Mouse (Mus musculus) spleen, adult 2 months (tissue): ENCODE measurements around the gene Bbip1. TPM values are rescaled to one million over a fixed set of nuclear protein-coding genes. Genes with fewer than 3 reads are reported as not detected.
A peak's percentile ranks its signal among the peaks of the same experiment; 100 is the strongest.

Source experiments
- DNase-seq, 2 experiments: peaks; one replicate each; pipeline versions ENCODE4 v3.0.0 to v3.0.0-alpha.2; 2012 to 2021; ENCODE audit warnings: low spot score in 2 of 2, low read depth in 1 of 2
- H3K27ac ChIP-seq: fragments of 200-500 bp; 2 replicates; pipeline ENCODE4 v1.5.1; 2012; ENCODE audit warnings: low read length, inconsistent platforms; ENCODE audit not compliant: insufficient read depth
- H3K27me3 ChIP-seq: fragments of 200-500 bp; 2 replicates; pipeline ENCODE4 v1.6.1; 2012; ENCODE audit warnings: mild to moderate bottlenecking, moderate library complexity, low read length, inconsistent platforms; ENCODE audit not compliant: control insufficient read depth, insufficient read depth
- H3K36me3 ChIP-seq: fragments of 200-500 bp; 2 replicates; pipeline ENCODE4 v1.6.1; 2012; ENCODE audit warnings: mild to moderate bottlenecking, low read length, inconsistent platforms; ENCODE audit not compliant: control insufficient read depth, insufficient read depth
- H3K4me1 ChIP-seq: fragments of 200-500 bp; 2 replicates; pipeline ENCODE4 v1.6.1; 2011; ENCODE audit warnings: inconsistent platforms; ENCODE audit not compliant: control insufficient read depth, insufficient read depth, insufficient read length
- H3K4me3 ChIP-seq: fragments of 200-500 bp; 2 replicates; pipeline ENCODE4 v1.5.1; 2011; ENCODE audit warnings: mild to moderate bottlenecking, inconsistent platforms; ENCODE audit not compliant: insufficient read depth, insufficient read length; ENCODE audit errors: extremely low read depth
- CTCF ChIP-seq: fragments of 200-500 bp; IDR thresholded peaks from 2 replicates; pipeline ENCODE4 v1.5.1; 2011; ENCODE audit warnings: mild to moderate bottlenecking, inconsistent platforms; ENCODE audit not compliant: insufficient read depth, insufficient read length, insufficient replicate concordance; ENCODE audit errors: extremely low read depth
- POLR2A ChIP-seq: fragments of 200-500 bp; IDR thresholded peaks from 2 replicates; pipeline ENCODE4 v1.6.1; 2011; ENCODE audit warnings: low read depth, low read length, inconsistent platforms
- WGBS: fragments of 180-500 bp; shearing (Covaris S2); methylation state at CpG from one replicate; pipeline ENCODE4 v1.1.7; 2018; 5-methylcytosine and 5-hydroxymethylcytosine counted together
- polyA plus RNA-seq: library from polyadenylated mRNA; depleted of rRNA; stranded (reverse); fragments of >200 nt; gene quantifications from 2 replicates; pipeline ENCODE4 v1.2.3, GENCODE M21; 2012

Gene Bbip1
- polyA plus RNA-seq, 1 experiment, result 4.2 TPM

DNA sequence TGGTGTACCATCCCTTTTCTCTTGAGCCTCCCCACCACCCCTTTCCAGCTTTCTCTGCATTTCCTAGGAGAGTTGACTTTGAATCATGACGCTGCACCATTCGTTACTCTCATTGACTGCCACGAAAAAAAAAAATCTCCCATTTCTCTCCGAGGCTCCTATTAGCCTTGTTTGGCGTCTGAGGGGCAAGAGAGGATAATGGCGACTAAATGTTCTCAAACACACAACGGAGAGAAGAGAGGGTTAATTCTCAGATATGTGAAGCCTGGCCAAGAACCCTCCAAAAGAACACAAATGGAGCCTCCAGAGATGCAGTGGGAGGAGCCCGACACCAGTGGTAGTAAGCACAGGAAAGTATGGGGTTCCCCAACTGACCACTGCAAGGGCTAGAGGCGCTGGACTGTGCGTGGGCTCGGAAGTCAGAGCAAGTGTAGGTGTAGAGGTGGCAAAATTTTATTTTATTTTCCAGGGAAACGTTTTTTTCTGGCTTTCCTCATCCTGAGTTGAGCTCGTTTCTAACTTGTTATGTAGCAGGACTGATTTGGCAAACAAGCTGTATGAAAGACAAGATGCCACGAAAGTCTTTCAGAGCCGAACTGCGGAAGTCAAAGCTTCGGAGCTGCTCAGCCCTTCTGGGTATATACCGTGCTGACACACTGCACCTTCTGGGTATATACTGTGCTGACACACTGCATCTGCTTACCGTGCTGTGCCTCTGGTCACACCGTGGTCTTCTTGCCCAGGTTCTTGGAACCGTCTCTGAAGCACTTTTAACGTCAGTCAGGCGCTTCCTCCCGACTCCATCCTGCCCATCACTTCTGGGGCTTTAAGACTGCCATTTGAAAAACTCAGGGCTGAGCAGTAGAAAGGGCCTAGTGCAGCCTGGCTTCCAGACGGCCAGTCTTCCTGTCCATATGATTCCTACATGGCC is 45.2 kb downstream of the Bbip1 start:
- Histone ChIP-seq H3K27me3 (no peaks in the 10 kb centered on the region), H3K36me3 (no peaks in the 10 kb centered on the region), H3K4me1 (peaks cover 37% of the 10 kb centered on the region), H3K27ac (peak overlapping the region; percentile 97), H3K4me3 (no peak overlapping the region; the same call in 1 of the 2 replicates)
- TF ChIP-seq POLR2A (no peak), CTCF (no peak)
- WGBS, result 72% methylated on average over 25 of the region's 25 CpGs
- DNase-seq, result no peak

DNA sequence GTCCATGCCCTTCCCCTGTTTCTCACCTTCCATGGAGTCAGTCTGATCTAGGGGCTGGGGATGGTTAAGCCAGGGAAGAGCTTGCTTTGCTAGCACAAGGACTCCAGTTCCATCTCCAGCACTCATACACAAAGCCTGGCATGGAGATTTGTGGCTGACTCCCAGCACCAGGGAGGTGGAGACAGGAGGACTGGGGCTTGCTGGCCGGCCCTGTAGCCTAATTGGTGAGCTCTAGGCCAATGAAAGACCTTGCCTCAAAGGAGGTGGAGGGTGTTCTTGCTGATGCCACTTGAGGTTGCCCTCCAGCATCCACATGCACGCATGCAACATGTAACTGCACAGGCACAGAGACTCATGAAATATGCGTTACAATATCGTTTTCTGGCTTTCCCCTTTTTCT is 45.9 kb downstream of the Bbip1 start:
- no peaks in the 10 kb centered on the region for H3K36me3 ChIP-seq
- H3K4me3 ChIP-seq, result no peak overlapping the region
- H3K4me1 ChIP-seq, result peaks cover 43% of the 10 kb centered on the region
- no peaks in the 10 kb centered on the region for H3K27me3 ChIP-seq
- WGBS, result 81% methylated on average over 4 of the region's 4 CpGs
- DNase-seq, result no peak
- peak overlapping the region; percentile 6; the same call in 1 of the 2 replicates for H3K27ac ChIP-seq
- no peak for TF ChIP-seq POLR2A
- TF ChIP-seq CTCF, result no peak

DNA sequence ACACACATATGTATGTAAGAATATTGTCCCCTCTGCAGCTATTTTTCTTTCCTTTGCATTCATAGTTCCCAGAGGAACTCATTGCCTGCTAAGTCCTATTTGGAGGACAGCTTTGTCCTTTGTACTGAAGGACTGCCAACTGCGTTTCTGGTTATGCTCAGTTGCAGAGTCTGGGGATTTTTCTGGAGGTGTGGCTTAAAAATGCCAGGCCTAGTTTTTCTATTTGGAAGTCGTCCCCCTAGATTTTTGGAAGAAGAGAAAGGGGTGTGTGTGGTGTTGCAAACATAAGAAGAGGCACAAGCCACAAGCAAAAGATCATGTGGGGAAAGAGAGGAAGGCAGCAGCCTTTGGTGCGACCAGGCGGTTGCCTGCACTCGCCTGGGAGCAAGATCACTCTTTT is 46.4 kb downstream of the Bbip1 start:
- TF ChIP-seq POLR2A (no peak), CTCF (no peak)
- H3K4me1 ChIP-seq, result peaks cover 47% of the 10 kb centered on the region
- WGBS, result 66% methylated on average over 5 of the region's 5 CpGs
- peak overlapping the region; percentile 6; the same call in 1 of the 2 replicates for H3K27ac ChIP-seq
- H3K36me3 ChIP-seq, result no peaks in the 10 kb centered on the region
- no peak for DNase-seq
- no peaks in the 10 kb centered on the region for H3K27me3 ChIP-seq
- no peak overlapping the region for H3K4me3 ChIP-seq

DNA sequence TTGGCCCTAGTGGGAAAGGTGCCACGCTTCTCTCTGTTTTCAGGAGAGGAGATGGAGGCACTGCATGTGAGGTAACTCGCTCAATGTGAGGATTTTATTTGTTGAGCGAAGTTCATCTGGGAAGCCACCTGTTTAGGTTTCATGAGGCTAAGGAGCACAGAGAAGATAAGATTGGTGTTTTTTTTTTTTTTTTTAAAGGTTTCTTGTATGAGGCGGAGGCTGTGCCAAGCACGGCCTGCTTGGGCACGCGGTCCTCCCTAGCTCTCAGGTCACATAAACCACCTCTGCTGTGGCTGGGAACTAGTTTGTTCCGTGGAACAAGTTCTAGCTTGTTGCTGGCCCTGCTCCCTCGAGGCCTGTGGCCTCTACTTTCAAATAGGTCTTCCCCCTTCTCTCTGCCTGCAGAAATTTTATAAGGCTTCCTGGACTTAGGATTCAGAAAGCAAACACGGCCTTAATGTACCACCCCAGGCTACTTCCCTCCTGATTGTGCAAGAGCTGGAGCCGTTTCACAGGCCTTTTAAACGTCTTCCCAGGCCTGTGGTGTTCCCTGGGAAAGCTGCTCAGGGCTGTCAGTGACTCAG is 49.8 kb downstream of the Bbip1 start:
- Histone ChIP-seq H3K36me3 (no peaks in the 10 kb centered on the region), H3K27me3 (no peaks in the 10 kb centered on the region), H3K4me1 (peaks cover 52% of the 10 kb centered on the region; the same call in 1 of the 2 replicates), H3K4me3 (no peak overlapping the region), H3K27ac (peak overlapping the region; percentile 97)
- no peak for DNase-seq
- 49% methylated on average over 12 of the region's 12 CpGs for WGBS
- TF ChIP-seq CTCF, result no peak
- TF ChIP-seq POLR2A, result no peak

DNA sequence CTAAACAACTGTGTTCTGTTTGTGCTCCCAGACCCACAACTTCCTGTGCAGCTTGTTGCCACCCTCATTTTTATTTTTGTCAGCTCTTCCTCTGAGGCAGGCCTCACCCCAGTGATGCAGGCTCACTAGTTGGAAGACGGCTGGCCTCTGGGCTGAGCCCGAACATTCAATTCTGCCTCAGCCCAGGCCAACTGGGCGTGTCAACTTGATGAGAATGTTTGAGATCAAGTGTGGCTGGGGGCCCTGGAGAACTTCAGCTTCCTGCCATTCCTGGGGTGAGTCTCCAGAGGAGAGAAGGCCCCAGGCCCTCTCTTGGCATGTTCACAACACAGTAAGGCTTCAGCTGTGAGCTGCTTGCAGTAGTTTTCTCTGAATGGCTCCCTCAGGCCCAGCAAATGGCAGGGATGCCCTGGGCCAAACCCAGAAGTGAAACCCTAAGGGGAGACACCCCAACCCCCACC is 50.7 kb downstream of the Bbip1 start:
- 36% methylated on average over 3 of the region's 3 CpGs for WGBS
- H3K27ac ChIP-seq, result peak overlapping the region; percentile 97
- H3K36me3 ChIP-seq, result no peaks in the 10 kb centered on the region
- H3K27me3 ChIP-seq, result no peaks in the 10 kb centered on the region
- peak; percentile 40 to 50 for DNase-seq
- peaks cover 52% of the 10 kb centered on the region; the same call in 1 of the 2 replicates for H3K4me1 ChIP-seq
- no peak for TF ChIP-seq CTCF
- TF ChIP-seq POLR2A, result no peak
- H3K4me3 ChIP-seq, result no peak overlapping the region; the same call in 1 of the 2 replicates

DNA sequence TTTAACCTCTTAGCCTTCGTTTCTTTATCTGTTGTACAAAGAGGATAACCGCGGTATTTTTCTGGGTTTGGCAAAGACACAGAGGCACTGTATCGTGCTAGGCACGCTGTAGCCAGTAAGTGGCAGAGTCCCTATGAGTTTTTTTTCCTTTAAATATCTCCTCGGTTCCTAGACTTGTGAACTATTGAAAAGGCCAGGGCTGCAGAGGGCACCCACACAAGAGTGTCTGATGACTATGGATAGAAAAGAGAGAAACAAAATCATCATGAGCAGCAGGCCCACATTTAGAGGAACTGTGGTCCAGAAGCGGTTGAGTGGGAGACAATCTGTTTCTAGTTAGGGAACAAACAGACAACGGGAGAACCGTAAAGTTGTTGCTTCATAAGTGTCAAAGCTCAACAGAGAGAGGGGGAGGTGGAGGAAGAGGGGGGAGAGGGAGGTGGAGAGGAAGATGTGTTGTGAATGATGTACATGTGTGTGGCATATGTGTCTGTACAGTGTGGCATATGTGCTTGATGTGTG is 51.5 kb downstream of the Bbip1 start:
- Histone ChIP-seq H3K4me3 (no peak overlapping the region), H3K27me3 (no peaks in the 10 kb centered on the region), H3K27ac (peak overlapping the region; percentile 97), H3K36me3 (no peaks in the 10 kb centered on the region), H3K4me1 (peaks cover 53% of the 10 kb centered on the region; the same call in 1 of the 2 replicates)
- TF ChIP-seq POLR2A (no peak), CTCF (no peak)
- 40% methylated on average over 9 of the region's 9 CpGs for WGBS
- no peak for DNase-seq

DNA sequence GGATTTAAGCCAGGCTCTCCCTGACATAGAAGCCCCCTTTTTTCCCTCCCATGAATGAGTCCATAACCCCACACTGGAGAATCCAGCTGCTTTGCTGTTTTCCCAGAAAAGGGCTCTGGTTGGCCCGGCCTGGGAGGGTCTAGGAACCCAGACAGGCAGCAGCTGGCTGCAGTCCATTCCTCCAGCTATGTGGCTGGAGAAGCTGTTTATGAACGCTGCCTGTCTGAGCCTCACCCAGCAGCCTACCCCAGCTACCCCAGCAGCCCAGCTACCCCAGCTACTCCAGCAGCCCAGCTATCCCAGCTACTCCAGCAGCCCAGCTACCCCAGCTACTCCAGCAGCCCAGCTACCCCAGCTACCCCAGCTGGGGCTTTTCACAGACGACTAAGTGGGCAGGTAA is 52.4 kb downstream of the Bbip1 start, which contains the start of gene Pdcd4:
Gene Pdcd4, plus strand, starts transcription at position 171 of the 400 bp plus-strand sequence.
- 58% methylated on average over 3 of the region's 3 CpGs for WGBS
- TF ChIP-seq CTCF, result no peak
- TF ChIP-seq POLR2A, result no peak
- H3K4me3 ChIP-seq, result no peak within 1 kb of the TSS
- H3K4me1 ChIP-seq, result peaks cover 54% of the 10 kb centered on the region; the same call in 1 of the 2 replicates
- no peaks in the 10 kb centered on the region for H3K36me3 ChIP-seq
- DNase-seq, result no peak
- H3K27me3 ChIP-seq, result no peaks in the 10 kb centered on the region
- peak within 1 kb of the TSS; percentile 97 for H3K27ac ChIP-seq
